Mouse (Mus musculus): Measurements from ENCODE around the gene Kcnf1. TPM values are rescaled to one million over a fixed set of nuclear protein-coding genes. Genes with fewer than 3 reads are reported as not detected.
"Not testable (repeated sequence)": the region's sequence is repeated elsewhere in the genome, so short reads cannot be mapped to it uniquely, and the experiment has no call there.

Gene Kcnf1
- polyA plus RNA-seq, 2 experiments from 2014 or later = 0.08 TPM; not detected in 1

DNA sequence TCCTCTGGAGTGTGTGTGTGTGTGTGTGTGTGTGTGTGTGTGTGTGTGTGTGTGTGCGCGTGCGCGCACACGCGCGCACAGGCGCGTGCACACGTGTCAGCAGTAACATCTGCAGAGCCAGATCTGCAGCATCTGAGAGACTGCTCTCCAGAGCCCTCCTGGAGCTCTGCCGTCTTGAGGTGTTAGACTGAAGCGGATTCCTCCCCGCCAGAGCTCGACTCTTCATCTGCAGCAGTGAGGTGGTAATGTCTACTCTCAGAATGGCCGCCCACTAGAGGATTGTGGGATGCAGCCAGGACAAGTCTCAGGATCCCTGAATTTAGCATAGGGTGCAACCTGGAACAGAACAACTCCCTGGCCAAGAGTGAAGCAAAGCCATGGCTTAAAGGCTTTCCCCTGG is 19.1 kb downstream of the Kcnf1 start:
- no peak for ATAC-seq

- no peak for ATAC-seq
Measured at GRCm38 (mm10) chr12:17155781-17156180, 20.9 kb downstream of the Kcnf1 start.

DNA sequence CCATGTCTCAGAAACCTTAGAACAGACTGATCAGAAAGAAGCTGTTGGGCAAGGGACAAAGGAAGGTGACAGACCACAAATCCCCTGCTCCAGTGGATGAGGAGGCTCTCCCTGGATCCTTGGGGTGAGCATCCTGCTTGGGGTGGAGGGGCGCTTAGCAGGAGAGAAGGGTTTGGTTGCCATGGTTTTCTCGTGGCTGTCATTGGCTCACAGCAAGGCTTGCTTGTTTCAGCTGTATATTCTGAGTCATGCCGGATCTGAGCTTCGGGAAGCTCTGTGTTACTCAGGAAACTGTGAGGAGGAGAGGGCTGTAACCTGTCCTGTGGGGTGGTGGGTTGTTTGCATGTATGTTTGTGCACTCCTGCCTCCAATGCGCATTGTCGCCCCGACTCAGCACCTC is 23.8 kb downstream of the Kcnf1 start:
- ATAC-seq = no peak

- no peak for ATAC-seq
Measured at GRCm38 (mm10) chr12:17148920-17149319, 27.8 kb downstream of the Kcnf1 start.

DNA sequence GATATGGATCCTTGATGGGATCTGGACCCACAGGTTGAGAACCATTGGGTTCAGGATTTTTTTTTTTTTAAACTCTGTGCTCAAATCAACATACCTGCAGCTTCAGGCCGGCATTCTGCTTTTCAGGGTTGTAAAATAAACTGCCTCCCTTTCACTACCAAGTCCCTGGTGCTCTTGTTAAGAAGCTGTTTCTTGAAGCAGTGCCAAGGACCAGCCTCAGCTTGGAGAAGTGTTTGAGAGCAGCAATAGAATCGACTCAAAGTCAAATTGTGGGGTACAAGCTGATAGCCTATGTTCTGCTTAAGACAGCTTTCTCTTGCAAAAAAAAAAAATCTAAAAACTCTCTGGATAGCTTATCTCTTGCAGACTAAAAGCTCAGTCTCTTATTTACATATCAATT is 34.9 kb downstream of the Kcnf1 start:
- ATAC-seq = no peak

GRCm38 (mm10) chr12:17140436-17140835 is 36.3 kb downstream of the Kcnf1 start:
- no peak for ATAC-seq

- no peak for ATAC-seq
Measured at GRCm38 (mm10) chr12:17134546-17135096, 42.1 kb downstream of the Kcnf1 start.

DNA sequence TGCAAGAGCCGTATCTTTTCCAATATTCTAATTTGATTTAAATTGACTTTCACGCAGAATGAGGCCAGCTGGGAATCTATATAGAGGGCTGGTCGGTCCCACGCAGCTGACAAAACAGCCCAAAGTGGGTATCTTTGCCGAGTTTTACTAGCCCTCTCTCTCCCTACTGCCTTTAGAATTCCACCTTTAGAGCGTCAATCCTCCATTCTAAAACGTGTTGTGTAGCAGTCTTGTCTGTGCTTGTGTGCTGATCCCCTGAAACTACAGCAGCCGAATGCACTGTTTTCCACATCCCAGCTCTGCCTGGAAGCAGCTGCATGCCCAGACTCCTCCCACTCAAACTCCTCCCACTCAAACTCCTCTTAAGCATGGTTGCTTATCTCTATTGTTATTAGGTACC is 44.4 kb downstream of the Kcnf1 start:
- no peak for ATAC-seq

GRCm38 (mm10) chr12:17131563-17131962 is 45.1 kb downstream of the Kcnf1 start:
- ATAC-seq = no peak

DNA sequence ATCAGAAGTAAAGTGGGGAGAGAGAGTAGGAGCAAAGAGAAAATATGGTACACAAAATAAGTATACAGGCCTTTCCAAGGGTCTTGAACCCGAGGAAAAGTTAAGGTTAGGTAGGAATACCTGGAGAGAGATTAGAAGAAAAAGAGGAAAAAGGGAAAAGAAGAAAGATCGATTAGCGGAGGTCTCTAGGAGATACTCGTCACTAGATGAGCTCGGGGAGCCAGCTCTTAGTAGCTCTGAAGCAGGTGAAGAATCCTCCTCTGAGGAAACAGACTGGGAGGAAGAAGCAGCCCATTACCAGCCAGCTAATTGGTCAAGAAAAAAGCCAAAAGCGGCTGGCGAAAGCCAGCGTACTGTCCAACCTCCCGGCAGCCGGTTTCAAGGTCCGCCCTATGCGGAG is 53.8 kb downstream of the Kcnf1 start:
- not testable (repeated sequence) for ATAC-seq

Other genes with a start within 250 kb of the Kcnf1 start
- gene Pqlc3, start 176.5 kb downstream of the Kcnf1 start, polyA plus RNA-seq (2017; shearing (Covaris generic)) = 10 to 100 TPM; 73.7 to 86.4 TPM
- 1 to 10 TPM; 1.2 to 1.8 TPM for gene 2410004P03Rik, start 165.2 kb downstream of the Kcnf1 start, polyA plus RNA-seq (2017; shearing (Covaris generic))
- 100 to 1,000 TPM; 165 to 229 TPM for gene Pdia6, start 89.7 kb upstream of the Kcnf1 start, polyA plus RNA-seq (2017; shearing (Covaris generic))
- not detected for gene Atp6v1c2, start 152.5 kb upstream of the Kcnf1 start, polyA plus RNA-seq (2017; shearing (Covaris generic))
- 10 to 100 TPM; 29.4 to 39.4 TPM for gene Nol10, start 171.6 kb upstream of the Kcnf1 start, polyA plus RNA-seq (2017; shearing (Covaris generic))